Mouse (Mus musculus) limb, embryonic 12.5 days (tissue): ENCODE measurements around the gene Vmn1r125. TPM values are rescaled to one million over a fixed set of nuclear protein-coding genes. Genes with fewer than 3 reads are reported as not detected.
"Not testable (repeated sequence)": the region's sequence is repeated elsewhere in the genome, so short reads cannot be mapped to it uniquely, and the experiment has no call there.

Experiments
- ATAC-seq: fragments of 200-750 bp; cut with Nextera tagmentation; 2 replicates; pipeline ENCODE4 v1.8.0; 2017; ENCODE audit warnings: low read depth, moderate TSS enrichment; ENCODE audit not compliant: insufficient number of reproducible peaks, insufficient read depth, low FRiP score, low TSS enrichment
- H3K27ac ChIP-seq: fragments of 300-500 bp; sonication (generic); 2 replicates; pipeline ENCODE4 v1.5.1; 2016; ENCODE audit warnings: mild to moderate bottlenecking, moderate library complexity
- H3K27me3 ChIP-seq: fragments of 300-500 bp; sonication (generic); 2 replicates; pipeline ENCODE4 v1.6.1; 2016; ENCODE audit warnings: mild to moderate bottlenecking, moderate library complexity
- H3K36me3 ChIP-seq: fragments of 300-500 bp; sonication (generic); 2 replicates; pipeline ENCODE4 v1.6.1; 2016; ENCODE audit warnings: mild to moderate bottlenecking, moderate library complexity
- H3K4me1 ChIP-seq: fragments of 300-500 bp; sonication (generic); replicated peaks from 2 replicates; pipeline ENCODE4 v1.6.1; 2016
- H3K4me2 ChIP-seq: fragments of 300-500 bp; sonication (generic); 2 replicates; pipeline ENCODE4 v1.6.1; 2016; ENCODE audit warnings: mild to moderate bottlenecking, moderate library complexity
- H3K4me3 ChIP-seq: fragments of 300-500 bp; sonication (generic); replicated peaks from 2 replicates; pipeline ENCODE4 v1.5.1; 2016; ENCODE audit warnings: mild to moderate bottlenecking
- H3K9ac ChIP-seq: fragments of 300-500 bp; sonication (generic); replicated peaks from 2 replicates; pipeline ENCODE4 v1.6.1; 2016; ENCODE audit warnings: mild to moderate bottlenecking, moderate library complexity
- H3K9me3 ChIP-seq: fragments of 300-500 bp; sonication (generic); 2 replicates; pipeline ENCODE4 v1.6.1; 2016; ENCODE audit warnings: mild to moderate bottlenecking, moderate library complexity
- WGBS: fragments of 180-500 bp; shearing (Covaris S2); methylation state at CpG from one replicate; pipeline ENCODE4 v1.1.7; 2016; 5-methylcytosine and 5-hydroxymethylcytosine counted together
- polyA plus RNA-seq: library from polyadenylated mRNA; unstranded; fragments of >200 nt; fragmentation: Nextera tagmentation; extraction: Ambion mirVana; gene quantifications from 2 replicates; pipeline ENCODE4 v1.2.1, GENCODE M21; 2016

Gene Vmn1r125
- not detected in 2 replicates for polyA plus RNA-seq

DNA sequence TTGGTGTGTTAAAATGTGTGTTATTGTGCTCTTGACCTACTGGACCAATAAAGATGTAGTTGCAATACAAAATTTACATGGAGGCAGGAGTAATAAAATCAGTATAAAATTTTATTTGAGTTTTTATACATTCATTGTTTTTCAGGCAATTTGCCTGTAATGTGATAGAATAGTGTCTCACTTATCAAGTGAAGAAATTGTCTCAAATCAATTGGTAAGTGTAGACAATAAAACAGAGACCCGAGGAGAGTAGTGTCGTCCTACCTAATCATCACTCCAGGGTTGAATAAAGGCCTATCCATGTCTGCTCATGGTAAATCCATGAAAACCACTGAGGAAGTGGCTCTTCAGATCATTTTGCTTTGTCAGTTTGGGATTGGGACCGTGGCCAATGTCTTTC lies at the start of gene Vmn1r125:
Gene Vmn1r125, plus strand, starts transcription at position 301 of the 400 bp plus-strand sequence.
- not testable (repeated sequence) for H3K4me3 ChIP-seq, H3K36me3 ChIP-seq, H3K9ac ChIP-seq, H3K27ac ChIP-seq, H3K9me3 ChIP-seq, H3K4me1 ChIP-seq, ATAC-seq, H3K27me3 ChIP-seq, H3K4me2 ChIP-seq
- WGBS = 68% methylated on average over 3 of the region's 3 CpGs

DNA sequence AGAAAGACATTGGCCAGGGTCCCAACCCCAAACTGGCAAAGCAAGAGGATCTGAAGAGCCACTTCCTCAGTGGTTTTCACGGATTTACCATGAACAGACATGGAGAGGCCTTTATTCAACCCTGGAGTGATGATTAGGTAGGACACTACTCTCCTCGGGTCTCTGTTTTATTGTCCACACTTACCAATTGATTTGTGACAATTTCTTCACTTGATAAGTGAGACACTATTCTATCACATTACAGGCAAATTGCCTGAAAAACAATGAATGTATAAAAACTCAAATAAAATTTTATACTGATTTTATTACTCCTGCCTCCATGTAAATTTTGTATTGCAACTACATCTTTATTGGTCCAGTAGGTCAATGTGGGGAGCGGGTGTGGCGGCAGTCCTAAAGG lies 11.5 kb upstream of the Vmn1r125 start, which contains the start of gene Vmn1r124:
Gene Vmn1r124, minus strand, starts transcription at position 101 of the 400 bp plus-strand sequence.
- H3K9ac ChIP-seq, H3K27me3 ChIP-seq, H3K9me3 ChIP-seq, H3K4me3 ChIP-seq, H3K4me2 ChIP-seq, ATAC-seq, H3K27ac ChIP-seq, H3K4me1 ChIP-seq, H3K36me3 ChIP-seq: not testable (repeated sequence)
- WGBS = 80% methylated on average over 4 of the region's 4 CpGs

GRCm38 (mm10) chr7:21301367-21301766 lies 29.4 kb downstream of the Vmn1r125 start, which contains the start of gene Vmn1r126:
Vmn1r126 (minus strand) TSS chr7:21301467.
- not testable (repeated sequence) for H3K4me1 ChIP-seq, ATAC-seq, H3K4me2 ChIP-seq, H3K27ac ChIP-seq, H3K9ac ChIP-seq, H3K36me3 ChIP-seq, H3K27me3 ChIP-seq, H3K4me3 ChIP-seq, H3K9me3 ChIP-seq
- WGBS = no CpG with 5 or more reads among the region's 5 CpGs

- H3K9ac ChIP-seq, H3K4me2 ChIP-seq, H3K4me3 ChIP-seq, H3K4me1 ChIP-seq, ATAC-seq, H3K9me3 ChIP-seq, H3K27ac ChIP-seq, H3K36me3 ChIP-seq, H3K27me3 ChIP-seq: not testable (repeated sequence)
- no CpG with 5 or more reads among the region's 3 CpGs for WGBS
These were observed 47.8 kb downstream of the Vmn1r125 start, which contains the start of gene Vmn1r127 for GRCm38 (mm10) chr7:21319761-21320160. Vmn1r127 (minus strand) TSS chr7:21319861.

Other genes with a start within 250 kb of the Vmn1r125 start
- gene Vmn1r120, start 218.4 kb upstream of the Vmn1r125 start, polyA plus RNA-seq = not detected in 2 replicates
- not detected in 2 replicates for gene Vmn1r121, start 173.7 kb upstream of the Vmn1r125 start, polyA plus RNA-seq
- gene Vmn1r122, start 138.1 kb upstream of the Vmn1r125 start, polyA plus RNA-seq = not detected in 2 replicates
- gene Vmn1r123, start 110.0 kb upstream of the Vmn1r125 start, polyA plus RNA-seq = not detected in 2 replicates
- not detected in 2 replicates for gene Gm5157, start 81.8 kb upstream of the Vmn1r125 start, polyA plus RNA-seq
- gene Vmn1r124, start 11.6 kb upstream of the Vmn1r125 start, polyA plus RNA-seq = not detected in 2 replicates
- gene Vmn1r126, start 29.3 kb downstream of the Vmn1r125 start, polyA plus RNA-seq = not detected in 2 replicates
- gene Vmn1r127, start 47.7 kb downstream of the Vmn1r125 start, polyA plus RNA-seq = not detected in 2 replicates
- not detected in 2 replicates for gene Vmn1r128, start 77.2 kb downstream of the Vmn1r125 start, polyA plus RNA-seq
- gene Vmn1r129, start 89.1 kb downstream of the Vmn1r125 start, polyA plus RNA-seq = not detected in 2 replicates
- not detected in 2 replicates for gene Gm6882, start 160.6 kb downstream of the Vmn1r125 start, polyA plus RNA-seq
- not detected in 2 replicates for gene Vmn1r130, start 239.6 kb downstream of the Vmn1r125 start, polyA plus RNA-seq